Mouse (Mus musculus) T-cell, adult 2 months (primary cell): ENCODE data around the gene Taar8c.

Experiments used
- DNase-seq: peaks from one replicate; pipeline ENCODE4 v3.0.0; 2022; ENCODE audit warnings: low spot score

The Taar8c gene

GRCm38 (mm10) chr10:24058986-24059385 lies 42.7 kb downstream of the Taar8c start:
- DNase-seq = no peak

- no peak for DNase-seq
These were observed 49.7 kb downstream of the Taar8c start for GRCm38 (mm10) chr10:24052039-24052438.
